Mouse (Mus musculus) liver, postnatal 0 days (tissue): Measurements from ENCODE around the gene Trem3. TPM values are rescaled to one million over a fixed set of nuclear protein-coding genes. Genes with fewer than 3 reads are reported as not detected.

Experiments
- ATAC-seq: fragments of 200-750 bp; cut with Nextera tagmentation; 2 replicates; pipeline ENCODE4 v1.8.0; 2017; ENCODE audit warnings: mild to moderate bottlenecking, moderate library complexity
- DNase-seq: peaks from one replicate; pipeline ENCODE4 v3.0.0-alpha.2; 2016
- H3K27ac ChIP-seq: fragments of 300-500 bp; sonication (generic); 2 replicates; pipeline ENCODE4 v1.5.1; 2014; ENCODE audit warnings: antibody characterized with exemption, moderate library complexity, mild to moderate bottlenecking, low read depth
- H3K27me3 ChIP-seq: fragments of 300-500 bp; sonication (generic); 2 replicates; pipeline ENCODE4 v1.6.1; 2014; ENCODE audit warnings: low read length, control low read depth, mixed read lengths; ENCODE audit not compliant: insufficient read depth
- H3K36me3 ChIP-seq: fragments of 300-500 bp; sonication (generic); replicated peaks from 2 replicates; pipeline ENCODE4 v1.6.1; 2014; ENCODE audit warnings: mild to moderate bottlenecking, control low read depth, low read length, moderate library complexity, mixed read lengths; ENCODE audit not compliant: insufficient read depth
- H3K4me1 ChIP-seq: fragments of 300-500 bp; sonication (generic); 2 replicates; pipeline ENCODE4 v1.6.1; 2014; ENCODE audit warnings: antibody characterized with exemption, mild to moderate bottlenecking, control low read depth; ENCODE audit not compliant: insufficient read depth
- H3K4me2 ChIP-seq: fragments of 300-500 bp; sonication (generic); 2 replicates; pipeline ENCODE4 v1.6.1; 2014; ENCODE audit warnings: low read depth, mild to moderate bottlenecking, low read length, moderate library complexity, mixed read lengths
- H3K4me3 ChIP-seq: fragments of 300-500 bp; sonication (generic); 2 replicates; pipeline ENCODE4 v1.5.1; 2014; ENCODE audit warnings: low read depth, low read length
- H3K9ac ChIP-seq: fragments of 300-500 bp; sonication (generic); replicated peaks from 2 replicates; pipeline ENCODE4 v1.6.1; 2014; ENCODE audit warnings: mild to moderate bottlenecking, moderate library complexity
- H3K9me3 ChIP-seq: fragments of 300-500 bp; sonication (generic); 2 replicates; pipeline ENCODE4 v1.6.1; 2016; ENCODE audit warnings: mild to moderate bottlenecking, control low read depth, low read length, mixed read lengths
- CTCF ChIP-seq: sonication (generic); IDR thresholded peaks from 2 replicates; pipeline ENCODE4 v1.5.1; 2016; ENCODE audit warnings: antibody characterized with exemption, low read depth
- EP300 ChIP-seq: IDR thresholded peaks from 2 replicates; pipeline ENCODE4 v1.6.1; 2016; ENCODE audit warnings: antibody characterized with exemption, low read depth, mild to moderate bottlenecking
- WGBS: fragments of 180-500 bp; shearing (Covaris S2); extraction: QIAGEN DNeasy Blood & Tissue Kit; methylation state at CpG from one replicate; pipeline ENCODE4 v1.1.7; 2014; ENCODE audit not compliant: insufficient replicate concordance; 5-methylcytosine and 5-hydroxymethylcytosine counted together
- polyA plus RNA-seq: library from polyadenylated mRNA; unstranded; fragments of >200 nt; fragmentation: Nextera tagmentation; extraction: Ambion mirVana; gene quantifications from 2 replicates; pipeline ENCODE4 v1.2.1, GENCODE M21; 2015

The Trem3 gene
- polyA plus RNA-seq, 1 experiment from 2014 or later = 14.3 TPM

GRCm38 (mm10) chr17:48232518-48232917 lies 15.1 kb upstream of the Trem3 start, which contains the start of gene Trem1:
Gene Trem1, plus strand, starts transcription at chr17:48232768.
- 46% methylated on average over 5 of the region's 6 CpGs for WGBS
- H3K9ac ChIP-seq = no peak within 1 kb of the TSS
- H3K36me3 ChIP-seq = no peaks in the 10 kb centered on the region
- peak within 1 kb of the TSS; percentile 25 for H3K4me3 ChIP-seq
- no peaks in the 10 kb centered on the region for H3K27me3 ChIP-seq
- 0 out of 2 replicates have a peak within 1 kb of the TSS, but pooled peaks have one; percentile 23 for H3K4me2 ChIP-seq
- peak within 1 kb of the TSS; percentile 7; the same call in 1 of the 2 replicates for H3K27ac ChIP-seq
- ATAC-seq (peak; percentile 60), DNase-seq (peak; percentile 49)
- TF ChIP-seq EP300 (no peak), CTCF (no peak)
- no peaks in the 10 kb centered on the region; the same call in 1 of the 2 replicates for H3K4me1 ChIP-seq
- H3K9me3 ChIP-seq = no peaks in the 10 kb centered on the region

GRCm38 (mm10) chr17:48233789-48234188 lies 13.8 kb upstream of the Trem3 start:
- WGBS = 85% methylated on average over 4 of the region's 4 CpGs
- no peak for TF ChIP-seq EP300
- peak; percentile 19 for TF ChIP-seq CTCF
- Histone ChIP-seq H3K27ac (no peak overlapping the region), H3K9ac (no peak overlapping the region), H3K9me3 (no peaks in the 10 kb centered on the region), H3K36me3 (no peaks in the 10 kb centered on the region), H3K4me3 (peak overlapping the region; percentile 25; the same call in 1 of the 2 replicates), H3K4me2 (no peak overlapping the region; the same call in 1 of the 2 replicates), H3K4me1 (no peaks in the 10 kb centered on the region; the same call in 1 of the 2 replicates), H3K27me3 (no peaks in the 10 kb centered on the region)
- DNase-seq (no peak), ATAC-seq (no peak)

- Histone ChIP-seq H3K4me3 (peak overlapping the region; percentile 19; the same call in 1 of the 2 replicates), H3K27ac (no peak overlapping the region), H3K27me3 (no peaks in the 10 kb centered on the region), H3K9ac (no peak overlapping the region), H3K4me2 (peak overlapping the region; percentile 1), H3K4me1 (no peaks in the 10 kb centered on the region; the same call in 1 of the 2 replicates), H3K9me3 (no peaks in the 10 kb centered on the region), H3K36me3 (no peaks in the 10 kb centered on the region)
- ATAC-seq (peak; percentile 64), DNase-seq (no peak)
- TF ChIP-seq CTCF (no peak), EP300 (no peak)
- 52% methylated on average over 5 of the region's 5 CpGs for WGBS
These were observed 13.0 kb upstream of the Trem3 start for GRCm38 (mm10) chr17:48234550-48234949.

- Histone ChIP-seq H3K9me3 (no peaks in the 10 kb centered on the region), H3K27me3 (no peaks in the 10 kb centered on the region), H3K4me1 (no peaks in the 10 kb centered on the region; the same call in 1 of the 2 replicates), H3K4me3 (no peak overlapping the region), H3K27ac (no peak overlapping the region), H3K4me2 (no peak overlapping the region), H3K36me3 (no peaks in the 10 kb centered on the region), H3K9ac (no peak overlapping the region)
- DNase-seq = no peak
- WGBS = 48% methylated on average over 4 of the region's 4 CpGs
- ATAC-seq = no peak
- TF ChIP-seq EP300 (no peak), CTCF (no peak)
These were observed 11.7 kb upstream of the Trem3 start for GRCm38 (mm10) chr17:48235773-48236370.

- H3K9me3 ChIP-seq = no peaks in the 10 kb centered on the region
- WGBS = 80% methylated on average over 8 of the region's 8 CpGs
- no peak overlapping the region for H3K4me3 ChIP-seq
- no peak for TF ChIP-seq EP300
- no peak for TF ChIP-seq CTCF
- no peaks in the 10 kb centered on the region for H3K36me3 ChIP-seq
- no peak overlapping the region for H3K27ac ChIP-seq
- no peak overlapping the region for H3K4me2 ChIP-seq
- DNase-seq (no peak), ATAC-seq (no peak)
- no peaks in the 10 kb centered on the region for H3K27me3 ChIP-seq
- no peaks in the 10 kb centered on the region; the same call in 1 of the 2 replicates for H3K4me1 ChIP-seq
- H3K9ac ChIP-seq = no peak overlapping the region
These were observed 10.0 kb upstream of the Trem3 start for GRCm38 (mm10) chr17:48237621-48238020.

- no peak for ATAC-seq
- H3K4me2 ChIP-seq = peak overlapping the region; percentile 22
- 0 out of 2 replicates have a peak overlapping the region, but pooled peaks have one; percentile 0 for H3K4me3 ChIP-seq
- H3K27ac ChIP-seq = no peak overlapping the region
- H3K9me3 ChIP-seq = no peaks in the 10 kb centered on the region
- TF ChIP-seq CTCF = no peak
- TF ChIP-seq EP300 = no peak
- no peaks in the 10 kb centered on the region for H3K4me1 ChIP-seq
- no peak for DNase-seq
- no peaks in the 10 kb centered on the region for H3K36me3 ChIP-seq
- H3K9ac ChIP-seq = no peak overlapping the region
- 0 out of 2 replicates have a peak, but pooled peaks cover 3% of the 10 kb centered on the region for H3K27me3 ChIP-seq
These were observed 1.5 kb downstream of the Trem3 start for GRCm38 (mm10) chr17:48249039-48249438.
